Mouse (Mus musculus) heart, embryonic 13.5 days (tissue): Measurements from ENCODE around the gene Dpm1. TPM values are rescaled to one million over a fixed set of nuclear protein-coding genes. Genes with fewer than 3 reads are reported as not detected.

Source experiments
- ATAC-seq: fragments of 200-750 bp; cut with Nextera tagmentation; 2 replicates; pipeline ENCODE4 v1.8.0; 2017; ENCODE audit warnings: moderate TSS enrichment; ENCODE audit not compliant: insufficient number of reproducible peaks, low FRiP score, low TSS enrichment; ENCODE audit errors: extremely low read depth
- H3K27ac ChIP-seq: fragments of 300-500 bp; sonication (generic); replicated peaks from 2 replicates; pipeline ENCODE4 v1.5.1; 2015; ENCODE audit warnings: moderate library complexity, mild to moderate bottlenecking, inconsistent platforms
- H3K27me3 ChIP-seq: fragments of 300-500 bp; sonication (generic); replicated peaks from 2 replicates; pipeline ENCODE4 v1.6.1; 2015; ENCODE audit warnings: mild to moderate bottlenecking, inconsistent platforms
- H3K36me3 ChIP-seq: fragments of 300-500 bp; sonication (generic); 2 replicates; pipeline ENCODE4 v1.6.1; 2015; ENCODE audit warnings: mild to moderate bottlenecking, inconsistent platforms
- H3K4me1 ChIP-seq: fragments of 300-500 bp; sonication (generic); 2 replicates; pipeline ENCODE4 v1.6.1; 2015; ENCODE audit warnings: inconsistent platforms
- H3K4me2 ChIP-seq: fragments of 300-500 bp; sonication (generic); 2 replicates; pipeline ENCODE4 v1.6.1; 2015; ENCODE audit warnings: inconsistent platforms, mild to moderate bottlenecking, moderate library complexity
- H3K4me3 ChIP-seq: fragments of 300-500 bp; sonication (generic); 2 replicates; pipeline ENCODE4 v1.5.1; 2015; ENCODE audit warnings: moderate library complexity, mild to moderate bottlenecking, inconsistent platforms
- H3K9ac ChIP-seq: fragments of 300-500 bp; sonication (generic); 2 replicates; pipeline ENCODE4 v1.6.1; 2015; ENCODE audit warnings: inconsistent platforms, mild to moderate bottlenecking, moderate library complexity
- H3K9me3 ChIP-seq: fragments of 300-500 bp; sonication (generic); 2 replicates; pipeline ENCODE4 v1.6.1; 2016; ENCODE audit warnings: inconsistent platforms
- WGBS: fragments of 180-500 bp; shearing (Covaris S2); methylation state at CpG from one replicate; pipeline ENCODE4 v1.1.7; 2015; ENCODE audit warnings: mixed read lengths; 5-methylcytosine and 5-hydroxymethylcytosine counted together
- polyA plus RNA-seq: library from polyadenylated mRNA; unstranded; fragments of >200 nt; fragmentation: Nextera tagmentation; extraction: Ambion mirVana; gene quantifications from 2 replicates; pipeline ENCODE4 v1.2.1, GENCODE M21; 2015

Dpm1 gene
- polyA plus RNA-seq, 1 experiment from 2014 or later = 95.3 TPM

GRCm38 (mm10) chr2:168195721-168196120, 34.7 kb downstream of the Dpm1 start:
- no peak for ATAC-seq
- Histone ChIP-seq H3K27ac (no peak overlapping the region), H3K36me3 (peaks cover 33% of the 10 kb centered on the region), H3K9me3 (no peaks in the 10 kb centered on the region), H3K27me3 (no peaks in the 10 kb centered on the region), H3K4me2 (no peak overlapping the region), H3K4me1 (peaks cover 95% of the 10 kb centered on the region), H3K4me3 (no peak overlapping the region), H3K9ac (no peak overlapping the region)
- 73% methylated on average over 2 of the region's 2 CpGs for WGBS

GRCm38 (mm10) chr2:168193685-168194084, 36.7 kb downstream of the Dpm1 start:
- Histone ChIP-seq H3K36me3 (peaks cover 33% of the 10 kb centered on the region), H3K4me3 (no peak overlapping the region), H3K27me3 (no peaks in the 10 kb centered on the region), H3K9ac (no peak overlapping the region), H3K4me1 (peaks cover 96% of the 10 kb centered on the region), H3K27ac (0 out of 2 replicates have a peak overlapping the region, but pooled peaks have one; percentile 20), H3K4me2 (no peak overlapping the region), H3K9me3 (no peaks in the 10 kb centered on the region)
- WGBS = 67% methylated on average over 2 of the region's 2 CpGs
- no peak for ATAC-seq

- Histone ChIP-seq H3K9ac (no peak overlapping the region), H3K4me2 (no peak overlapping the region), H3K36me3 (peaks cover 37% of the 10 kb centered on the region), H3K27ac (no peak overlapping the region), H3K4me3 (no peak overlapping the region), H3K27me3 (no peaks in the 10 kb centered on the region), H3K4me1 (peaks cover 91% of the 10 kb centered on the region), H3K9me3 (no peaks in the 10 kb centered on the region)
- 92% methylated on average over 2 of the region's 2 CpGs for WGBS
- ATAC-seq = no peak
Observed at GRCm38 (mm10) chr2:168191856-168192255, 38.5 kb downstream of the Dpm1 start.

GRCm38 (mm10) chr2:168175946-168176345, 54.4 kb downstream of the Dpm1 start:
- ATAC-seq = no peak
- Histone ChIP-seq H3K27me3 (no peaks in the 10 kb centered on the region), H3K9ac (no peak overlapping the region), H3K4me3 (no peak overlapping the region), H3K27ac (no peak overlapping the region), H3K9me3 (no peaks in the 10 kb centered on the region), H3K4me1 (no peaks in the 10 kb centered on the region), H3K4me2 (no peak overlapping the region), H3K36me3 (peaks cover 54% of the 10 kb centered on the region)
- 62% methylated on average over 7 of the region's 7 CpGs for WGBS

GRCm38 (mm10) chr2:168170167-168170685, 60.2 kb downstream of the Dpm1 start:
- H3K9ac ChIP-seq = peak overlapping the region; percentile 76
- H3K4me3 ChIP-seq = peak overlapping the region; percentile 39
- H3K36me3 ChIP-seq = peaks cover 17% of the 10 kb centered on the region
- no peaks in the 10 kb centered on the region for H3K9me3 ChIP-seq
- peak; percentile 44; the same call in 1 of the 2 replicates for ATAC-seq
- peaks cover 42% of the 10 kb centered on the region for H3K4me1 ChIP-seq
- H3K27me3 ChIP-seq = no peaks in the 10 kb centered on the region
- WGBS = 4% methylated on average over 13 of the region's 13 CpGs
- H3K27ac ChIP-seq = peak overlapping the region; percentile 85
- peak overlapping the region; percentile 67 for H3K4me2 ChIP-seq

- 5% methylated on average over 9 of the region's 9 CpGs for WGBS
- ATAC-seq = no peak
- no peaks in the 10 kb centered on the region for H3K9me3 ChIP-seq
- no peaks in the 10 kb centered on the region for H3K27me3 ChIP-seq
- peak overlapping the region; percentile 67 for H3K4me2 ChIP-seq
- peak overlapping the region; percentile 76 for H3K9ac ChIP-seq
- H3K4me3 ChIP-seq = peak overlapping the region; percentile 39
- peak overlapping the region; percentile 85 for H3K27ac ChIP-seq
- H3K4me1 ChIP-seq = peaks cover 42% of the 10 kb centered on the region
- H3K36me3 ChIP-seq = peaks cover 13% of the 10 kb centered on the region
Observed at GRCm38 (mm10) chr2:168169800-168170113, 60.6 kb downstream of the Dpm1 start.

GRCm38 (mm10) chr2:168168892-168169799, 61.2 kb downstream of the Dpm1 start:
- Histone ChIP-seq H3K27ac (peak overlapping the region; percentile 85), H3K9me3 (no peaks in the 10 kb centered on the region), H3K4me2 (peak overlapping the region; percentile 67), H3K36me3 (peaks cover 8% of the 10 kb centered on the region; the same call in 1 of the 2 replicates), H3K27me3 (no peaks in the 10 kb centered on the region), H3K4me3 (peak overlapping the region; percentile 39), H3K4me1 (peaks cover 42% of the 10 kb centered on the region), H3K9ac (peak overlapping the region; percentile 76)
- no peak for ATAC-seq
- WGBS = 47% methylated on average over 9 of the region's 9 CpGs

GRCm38 (mm10) chr2:168167781-168168180, 62.6 kb downstream of the Dpm1 start:
- no peaks in the 10 kb centered on the region for H3K9me3 ChIP-seq
- no peaks in the 10 kb centered on the region for H3K36me3 ChIP-seq
- H3K27me3 ChIP-seq = no peaks in the 10 kb centered on the region
- peaks cover 42% of the 10 kb centered on the region for H3K4me1 ChIP-seq
- H3K4me3 ChIP-seq = no peak overlapping the region
- H3K27ac ChIP-seq = no peak overlapping the region
- H3K4me2 ChIP-seq = no peak overlapping the region
- no peak overlapping the region for H3K9ac ChIP-seq
- 34% methylated on average over 3 of the region's 3 CpGs for WGBS
- ATAC-seq = no peak

GRCm38 (mm10) chr2:168166750-168167460, 63.5 kb downstream of the Dpm1 start:
- no peaks in the 10 kb centered on the region for H3K27me3 ChIP-seq
- H3K9ac ChIP-seq = peak overlapping the region; percentile 53
- H3K9me3 ChIP-seq = no peaks in the 10 kb centered on the region
- H3K4me1 ChIP-seq = peaks cover 49% of the 10 kb centered on the region
- 36% methylated on average over 21 of the region's 21 CpGs for WGBS
- 0 out of 2 replicates have a peak overlapping the region, but pooled peaks have one; percentile 25 for H3K27ac ChIP-seq
- H3K4me2 ChIP-seq = peak overlapping the region; percentile 32; the same call in 1 of the 2 replicates
- no peak overlapping the region for H3K4me3 ChIP-seq
- H3K36me3 ChIP-seq = no peaks in the 10 kb centered on the region
- no peak; the same call in 1 of the 2 replicates for ATAC-seq

- Histone ChIP-seq H3K36me3 (no peaks in the 10 kb centered on the region), H3K9ac (peak overlapping the region; percentile 75), H3K27me3 (peaks cover 5% of the 10 kb centered on the region; the same call in 1 of the 2 replicates), H3K4me2 (peak overlapping the region; percentile 71), H3K27ac (peak overlapping the region; percentile 86), H3K4me3 (peak overlapping the region; percentile 47), H3K9me3 (no peaks in the 10 kb centered on the region), H3K4me1 (peaks cover 44% of the 10 kb centered on the region)
- no peak for ATAC-seq
- 6% methylated on average over 14 of the region's 14 CpGs for WGBS
Observed at GRCm38 (mm10) chr2:168161978-168162377, 68.4 kb downstream of the Dpm1 start.

GRCm38 (mm10) chr2:168161514-168161971, 68.8 kb downstream of the Dpm1 start:
- H3K36me3 ChIP-seq = no peaks in the 10 kb centered on the region
- WGBS = 2% methylated on average over 11 of the region's 11 CpGs
- peak overlapping the region; percentile 71 for H3K4me2 ChIP-seq
- H3K9me3 ChIP-seq = no peaks in the 10 kb centered on the region
- peak overlapping the region; percentile 47 for H3K4me3 ChIP-seq
- peak overlapping the region; percentile 86 for H3K27ac ChIP-seq
- H3K4me1 ChIP-seq = peaks cover 40% of the 10 kb centered on the region
- H3K9ac ChIP-seq = peak overlapping the region; percentile 75
- peak; percentile 11; the same call in 1 of the 2 replicates for ATAC-seq
- H3K27me3 ChIP-seq = peaks cover 5% of the 10 kb centered on the region; the same call in 1 of the 2 replicates
